Mouse (Mus musculus) heart, embryonic 14.5 days (tissue): ENCODE results near the gene Dnah10. TPM values are rescaled to one million over a fixed set of nuclear protein-coding genes. Genes with fewer than 3 reads are reported as not detected.

Experiments
- polyA plus RNA-seq: library from polyadenylated mRNA; unstranded; fragments of >200 nt; fragmentation: Nextera tagmentation; extraction: Ambion mirVana; gene quantifications from 2 replicates; pipeline ENCODE4 v1.2.1, GENCODE M21; 2014

Dnah10 gene
- polyA plus RNA-seq, 1 experiment from 2014 or later: 0.03 TPM

Other genes starting within 250 kb of the Dnah10 start
- 14.0 and 17.1 TPM in 2 replicates for gene Rilpl2, start 246.7 kb upstream of the Dnah10 start, polyA plus RNA-seq
- 9.6 and 11.5 TPM in 2 replicates for gene Snrnp35, start 242.0 kb upstream of the Dnah10 start, polyA plus RNA-seq
- gene Rilpl1, start 193.7 kb upstream of the Dnah10 start, polyA plus RNA-seq: 27.2 and 28.3 TPM in 2 replicates
- gene Tmed2, start 184.4 kb upstream of the Dnah10 start, polyA plus RNA-seq: 437 and 446 TPM in 2 replicates
- gene Ddx55, start 172.2 kb upstream of the Dnah10 start, polyA plus RNA-seq: 6.5 and 8.3 TPM in 2 replicates
- 57.6 and 60.4 TPM in 2 replicates for gene Eif2b1, start 146.0 kb upstream of the Dnah10 start, polyA plus RNA-seq
- 33.5 and 34.1 TPM in 2 replicates for gene Gtf2h3, start 145.9 kb upstream of the Dnah10 start, polyA plus RNA-seq
- gene Atp6v0a2, start 96.5 kb upstream of the Dnah10 start, polyA plus RNA-seq: 32.4 and 35.9 TPM in 2 replicates
- gene Ccdc92, start 137.3 kb downstream of the Dnah10 start, polyA plus RNA-seq: 3.8 and 5.3 TPM in 2 replicates
- gene Zfp664, start 137.6 kb downstream of the Dnah10 start, polyA plus RNA-seq: 54.1 and 57.9 TPM in 2 replicates